Mouse (Mus musculus): ENCODE data around the gene Pabpn1l.
"Not testable (repeated sequence)": the region's sequence is repeated elsewhere in the genome, so short reads cannot be mapped to it uniquely, and the experiment has no call there.

Pabpn1l gene

DNA sequence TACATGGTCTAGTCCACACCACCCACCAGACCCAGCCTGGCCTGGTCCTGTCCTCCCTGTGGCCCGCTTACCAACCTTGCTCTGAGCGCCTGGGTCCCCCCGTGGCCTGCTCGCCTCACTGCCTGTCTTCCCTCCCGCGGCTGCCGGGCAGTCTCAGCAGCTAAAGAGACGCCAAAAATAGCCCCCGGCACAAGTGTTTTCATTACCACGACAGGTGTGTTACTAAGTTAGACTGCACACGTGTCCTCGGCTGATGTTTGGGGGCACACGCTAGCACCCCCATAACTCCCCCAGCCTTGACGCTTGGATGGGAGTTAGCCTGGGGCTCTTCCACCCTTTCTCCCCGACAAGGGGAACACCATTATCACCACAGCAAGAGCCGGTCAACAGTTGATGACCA, 23.8 kb upstream of the Pabpn1l start:
- DNase-seq (ENCODE audit: low spot score): no peak

DNA sequence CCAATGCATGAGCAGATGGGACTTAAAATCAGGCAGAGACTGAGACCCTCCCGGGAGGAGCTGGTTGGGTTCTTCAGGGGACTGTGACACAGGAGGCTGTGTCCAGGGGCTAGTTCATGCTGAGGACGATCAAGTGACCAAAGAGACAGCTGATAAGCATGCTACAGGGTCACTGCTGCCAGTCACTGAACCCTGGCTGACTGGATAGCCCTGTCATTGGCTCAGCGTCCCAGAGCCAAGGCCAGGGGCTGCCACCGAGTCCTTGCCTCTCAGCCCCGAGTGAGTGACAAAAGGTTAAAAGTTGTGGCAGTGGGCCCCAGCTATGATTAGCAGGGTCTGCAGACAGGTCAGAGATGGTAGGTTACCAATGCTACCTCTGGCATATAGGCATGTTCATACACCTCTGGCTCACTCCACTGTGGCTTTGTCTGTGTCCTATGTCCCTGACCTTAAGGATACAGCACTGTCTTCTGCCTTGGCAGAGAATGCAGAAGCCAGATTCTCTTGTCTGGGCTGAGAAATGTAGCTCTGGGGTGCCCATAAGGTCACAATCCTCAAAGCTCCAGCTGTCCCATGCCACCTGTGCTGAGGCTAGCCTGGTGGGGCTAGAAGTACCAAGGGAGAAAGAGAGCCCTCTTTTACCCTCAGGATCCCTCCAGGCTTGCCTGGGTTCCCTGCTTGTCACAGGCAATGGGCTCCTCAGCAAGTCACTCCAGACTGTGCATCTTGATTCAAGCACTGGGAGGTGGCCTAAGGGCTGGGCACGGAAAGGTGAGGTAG, 21.8 kb upstream of the Pabpn1l start:
- DNase-seq (ENCODE audit: low spot score): no peak

DNA sequence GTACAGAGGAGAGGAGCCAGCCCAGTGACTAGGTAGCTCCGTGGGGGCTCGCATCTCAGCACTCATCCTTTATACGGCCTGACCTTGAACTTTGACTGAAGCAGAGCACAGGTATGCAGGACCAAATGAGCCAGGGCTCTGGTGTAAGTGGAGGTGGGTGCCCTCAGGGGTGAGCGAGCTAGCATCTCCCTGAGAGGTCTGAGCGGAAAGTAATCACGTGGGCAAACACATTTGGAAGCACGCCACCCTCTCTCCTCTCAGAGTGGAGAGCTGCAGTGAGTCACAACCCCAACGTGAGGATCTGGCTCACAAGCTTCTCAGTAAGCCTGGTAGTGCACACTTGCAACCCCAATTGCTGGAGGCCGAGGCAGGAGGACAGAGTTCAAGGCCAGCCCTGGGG, 19.5 kb upstream of the Pabpn1l start:
- no peak for DNase-seq (ENCODE audit: low spot score)

DNA sequence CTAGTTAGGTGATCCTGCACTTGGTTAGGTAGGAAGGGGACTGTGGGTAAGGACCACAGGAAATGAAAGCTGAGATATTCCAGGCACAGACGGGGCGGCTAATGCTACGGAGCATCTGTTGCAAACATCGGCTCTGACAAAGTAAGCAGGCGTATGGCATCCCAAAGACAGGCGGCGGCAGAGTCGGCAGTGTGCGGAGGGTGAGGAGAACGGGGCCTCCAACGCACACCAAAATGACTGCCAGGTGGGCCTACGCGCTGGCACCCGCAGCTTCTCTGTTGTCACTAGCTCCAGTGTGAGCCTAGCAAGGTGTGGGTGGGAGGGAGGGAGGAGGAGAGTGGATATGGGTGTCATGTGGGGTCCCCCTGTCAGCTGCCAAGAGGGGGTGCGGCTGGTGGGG, 18.9 kb upstream of the Pabpn1l start:
- DNase-seq (ENCODE audit: low spot score): no peak

DNA sequence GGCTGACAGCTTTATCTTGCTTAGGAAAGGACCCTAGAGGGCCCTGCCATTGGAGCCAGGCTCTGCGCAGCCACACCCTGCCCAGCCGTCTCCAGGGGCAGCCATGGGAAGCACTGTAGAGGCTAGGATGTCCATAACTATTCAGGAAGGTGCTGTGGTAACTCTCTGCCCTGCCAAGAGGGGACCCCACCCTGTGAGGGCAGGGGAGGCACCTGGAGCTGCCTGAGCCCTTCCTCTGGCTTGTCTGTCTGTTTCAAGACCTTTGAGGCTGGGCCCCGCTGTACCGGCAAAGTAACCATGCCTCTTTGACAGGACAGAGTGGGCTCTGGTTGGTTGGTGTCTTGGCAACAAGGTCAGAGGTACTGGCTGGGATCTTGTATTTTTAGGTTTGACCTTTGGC, 18.3 kb upstream of the Pabpn1l start:
- no peak for DNase-seq (ENCODE audit: low spot score)

DNA sequence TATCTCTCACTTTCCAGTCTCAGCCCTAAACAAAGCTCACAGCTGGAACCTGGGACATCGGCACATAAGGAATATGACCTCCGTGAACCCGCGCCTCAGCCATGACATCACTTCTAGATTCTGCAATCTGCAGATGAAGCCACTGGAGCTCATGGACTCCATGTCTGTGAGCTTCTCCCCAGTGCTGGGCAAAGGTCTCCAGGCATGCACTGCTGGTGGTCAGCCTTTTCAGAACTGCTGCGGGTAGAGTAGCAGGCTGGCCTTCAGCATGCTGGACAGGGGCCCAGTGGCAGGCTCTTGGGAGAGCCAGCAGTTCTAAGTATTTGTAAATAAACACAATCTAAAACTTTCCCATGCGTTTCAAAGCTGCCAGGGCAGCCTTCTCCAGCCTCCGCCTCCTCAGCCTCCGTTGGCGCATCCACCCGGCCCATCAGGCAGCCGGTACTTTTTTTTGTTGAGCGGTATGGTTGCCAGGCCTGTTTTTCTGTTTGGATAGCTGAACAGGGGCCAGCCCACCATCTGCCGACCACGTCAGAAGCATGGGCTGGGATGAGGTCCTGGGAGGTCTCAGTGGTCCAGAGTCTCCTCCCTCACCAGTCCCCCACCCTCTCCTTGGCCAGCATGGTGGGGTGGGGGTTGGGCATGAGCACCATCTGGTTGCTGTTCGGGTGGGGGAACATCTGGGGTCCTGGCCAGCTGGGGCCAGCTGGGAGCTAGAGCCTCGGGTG, 17.1 kb upstream of the Pabpn1l start:
- peak; percentile 60 for DNase-seq (ENCODE audit: low spot score)

DNA sequence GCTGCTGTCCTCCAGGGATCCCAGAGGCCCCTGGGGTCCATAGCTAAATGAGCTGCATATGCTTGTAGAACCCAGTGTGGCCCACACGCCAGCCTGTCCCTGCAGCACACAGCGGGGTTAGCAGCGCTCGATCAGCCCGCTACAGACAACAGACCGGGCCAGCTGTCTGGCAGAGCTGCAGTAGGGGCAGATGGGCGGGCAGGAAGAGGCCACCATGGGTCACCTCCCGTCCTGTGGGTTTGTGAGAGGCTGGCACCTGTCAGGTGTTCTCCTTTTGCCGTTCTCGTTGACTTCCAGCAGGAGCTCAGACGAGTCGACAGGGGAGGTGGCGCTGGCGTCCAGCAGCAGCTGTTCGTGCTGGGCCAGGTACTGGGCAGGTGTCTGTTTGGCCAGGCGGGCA, 16.1 kb upstream of the Pabpn1l start:
- DNase-seq (ENCODE audit: low spot score): no peak

DNA sequence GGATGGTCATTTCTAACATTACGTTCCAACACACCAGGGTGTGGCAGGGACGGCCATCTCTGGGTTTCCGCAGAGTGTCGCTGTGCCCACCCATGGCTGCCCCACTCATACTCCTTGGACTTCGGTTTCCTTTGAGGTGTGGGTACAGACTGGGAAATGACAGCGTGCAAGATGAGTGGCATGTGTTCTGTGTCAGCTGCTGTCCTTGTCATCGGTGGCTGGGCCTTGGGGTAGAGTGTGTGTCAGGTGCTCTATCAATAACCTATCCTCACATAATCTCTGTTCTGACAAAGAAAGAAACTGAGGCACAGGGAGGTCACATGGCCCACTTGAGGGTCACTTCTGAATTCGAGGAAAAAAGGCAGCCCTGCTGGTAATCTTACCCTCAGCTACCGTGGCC, 14.7 kb upstream of the Pabpn1l start:
- no peak for DNase-seq (ENCODE audit: low spot score)

DNA sequence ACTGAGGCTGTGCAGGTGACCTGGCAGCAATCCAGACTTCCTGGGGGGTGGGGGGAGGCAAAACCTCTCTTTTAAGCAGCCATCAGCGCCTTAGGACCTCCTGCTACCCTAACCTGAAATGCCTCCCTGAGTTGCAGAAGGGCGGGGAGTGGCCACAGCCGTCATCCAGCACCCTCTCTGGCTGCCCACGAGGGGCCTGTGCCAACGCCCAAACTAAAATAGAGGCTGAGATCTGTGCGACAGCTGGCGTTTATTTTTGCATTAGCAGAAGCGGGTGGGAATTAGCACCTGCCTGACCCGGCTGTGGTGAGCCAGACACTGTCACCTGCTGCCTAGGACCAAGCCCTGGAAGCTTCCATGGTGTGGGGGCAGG, 14.2 kb upstream of the Pabpn1l start:
- DNase-seq (ENCODE audit: low spot score): no peak

DNA sequence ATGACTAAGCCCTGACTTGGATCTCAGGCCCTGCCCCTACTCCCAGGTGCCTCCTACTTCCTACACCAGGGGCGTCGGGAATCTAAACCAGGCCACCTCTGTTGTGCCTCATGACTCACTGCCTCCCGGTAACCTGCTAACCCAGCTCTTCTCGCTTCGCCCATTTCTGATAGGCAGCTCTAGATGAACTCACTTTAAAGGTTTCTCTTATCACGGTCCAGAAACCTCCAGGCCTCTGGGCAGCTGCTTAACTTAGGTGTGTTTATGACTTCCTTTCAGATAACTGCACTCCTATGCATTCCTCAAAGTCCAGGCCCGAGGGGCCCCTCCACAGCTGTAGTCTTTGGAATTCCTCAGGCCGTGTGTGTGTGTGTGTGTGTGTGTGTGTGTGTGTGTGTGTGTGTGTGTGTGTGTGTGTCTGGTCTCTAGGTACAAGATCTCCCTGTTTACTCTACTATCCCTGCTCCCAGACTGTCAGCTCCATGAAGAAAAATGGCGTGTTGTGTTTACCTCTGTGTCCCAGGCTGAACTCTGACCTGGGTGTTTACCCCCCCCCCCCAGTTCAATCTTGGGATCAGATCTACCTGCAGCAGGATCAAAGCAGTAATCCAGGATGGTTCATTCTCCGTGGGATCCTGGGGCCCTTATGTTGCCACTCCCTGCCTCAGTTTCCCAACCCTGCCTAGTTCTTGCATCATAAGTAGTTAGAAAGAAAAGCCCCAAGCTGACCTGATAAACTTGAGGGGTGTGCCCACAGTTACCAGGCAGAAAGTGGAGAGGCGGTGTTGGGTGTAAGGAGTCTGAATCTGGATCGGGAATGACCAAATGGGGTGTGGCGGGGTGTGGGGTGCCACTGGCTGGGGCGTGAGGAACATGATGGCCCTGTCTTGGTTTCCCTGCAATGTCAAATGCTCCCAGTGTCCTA, 13.6 kb upstream of the Pabpn1l start:
- DNase-seq (ENCODE audit: low spot score): no peak

DNA sequence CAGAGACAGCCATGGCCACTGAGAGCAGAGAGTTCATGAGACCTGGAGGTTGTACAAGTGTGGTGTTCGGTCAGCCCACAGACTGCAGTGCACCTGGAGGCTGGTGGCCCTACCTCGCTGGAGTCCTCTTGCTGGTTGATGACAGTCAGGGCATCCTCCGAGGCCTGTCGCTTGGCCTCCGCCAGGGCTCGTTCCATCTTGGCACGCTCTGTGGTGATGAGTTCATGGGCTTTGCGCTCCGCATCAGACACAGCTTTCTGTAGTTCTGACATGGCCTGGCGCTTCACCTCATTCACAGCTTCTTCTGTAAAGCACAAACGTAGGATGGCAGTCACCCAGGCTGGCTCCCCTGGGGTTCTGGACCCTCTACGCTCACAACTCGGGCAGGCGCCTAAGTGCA, 10.7 kb upstream of the Pabpn1l start:
- DNase-seq (ENCODE audit: low spot score): no peak

DNA sequence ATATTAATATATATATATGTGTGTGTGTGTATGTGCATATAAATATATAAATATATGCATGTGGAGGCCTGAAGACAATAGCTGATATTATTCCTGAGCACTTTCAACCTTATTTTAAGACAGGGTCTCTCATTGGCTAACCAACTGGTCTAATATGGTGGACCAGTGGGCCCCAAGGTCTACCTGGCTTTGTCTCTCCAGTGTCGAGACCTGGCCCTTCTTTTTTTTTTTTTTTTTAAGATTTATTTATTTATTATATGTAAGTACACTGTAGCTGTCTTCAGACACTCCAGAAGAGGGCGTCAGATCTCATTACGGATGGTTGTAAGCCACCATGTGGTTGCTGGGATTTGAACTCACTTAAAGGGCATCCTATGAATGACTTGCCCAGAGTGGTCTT, 9.6 kb upstream of the Pabpn1l start:
- not testable (repeated sequence) for DNase-seq (ENCODE audit: low spot score)

DNA sequence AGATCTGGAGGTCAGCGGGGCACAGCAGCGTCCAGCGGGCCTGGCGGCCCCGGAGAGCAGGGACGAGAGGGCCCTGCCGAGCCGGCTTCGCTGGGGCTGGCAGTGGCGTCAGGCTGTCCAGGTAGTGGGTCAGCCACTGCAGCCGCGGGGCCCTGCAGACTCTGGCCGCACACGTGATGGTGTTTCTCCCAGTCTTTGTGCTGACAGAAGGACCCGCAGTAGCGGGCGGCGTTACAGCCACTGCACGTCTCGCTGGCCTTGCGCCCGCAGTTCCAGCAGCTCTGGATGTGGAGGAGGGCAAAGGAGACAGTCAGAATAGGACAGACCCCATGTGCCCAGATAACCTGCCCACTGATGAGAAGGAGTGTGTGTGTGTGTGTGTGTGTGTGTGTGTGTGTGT, 8.2 kb upstream of the Pabpn1l start:
- no peak for DNase-seq (ENCODE audit: low spot score)

DNA sequence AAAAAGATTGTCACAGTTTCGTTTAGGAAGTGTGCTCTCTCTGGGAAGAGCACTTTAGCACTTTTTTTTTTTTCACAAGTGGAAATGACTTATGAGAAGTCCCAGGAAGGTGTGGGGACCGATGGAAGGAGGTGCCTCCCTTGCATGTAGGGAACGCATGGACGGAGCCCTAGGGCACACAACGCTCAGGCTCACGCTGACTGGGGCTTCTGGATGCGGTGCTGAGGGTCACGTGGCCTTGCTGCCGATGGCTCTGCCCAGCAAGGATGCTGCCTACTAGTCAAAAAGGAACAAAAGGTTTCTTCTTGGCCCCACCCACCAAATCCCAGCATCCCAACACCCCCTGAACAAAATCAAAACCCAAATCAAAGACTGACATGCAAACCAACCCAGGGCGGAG, 6.8 kb upstream of the Pabpn1l start:
- no peak for DNase-seq (ENCODE audit: low spot score)

DNA sequence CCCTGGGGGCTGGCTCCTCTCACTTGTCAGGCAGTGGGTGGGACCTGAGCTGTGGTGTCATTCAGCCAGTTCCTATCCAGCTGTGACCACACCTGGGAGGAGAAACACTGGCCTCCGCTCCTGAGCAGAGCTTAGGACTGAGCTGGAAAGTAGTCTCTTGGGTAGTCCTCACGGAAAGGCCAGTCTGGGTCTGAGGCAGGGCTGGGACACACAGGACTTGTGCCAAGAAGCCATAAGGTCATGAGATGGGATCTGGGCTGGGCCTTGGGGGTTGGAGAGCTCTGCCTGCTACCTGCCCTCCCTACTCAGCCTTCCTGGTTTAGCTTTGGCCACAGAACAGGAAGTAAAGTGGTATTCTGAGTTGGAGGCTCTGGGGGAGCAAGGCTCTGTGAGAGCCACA, 4.4 kb upstream of the Pabpn1l start:
- no peak for DNase-seq (ENCODE audit: low spot score)

DNA sequence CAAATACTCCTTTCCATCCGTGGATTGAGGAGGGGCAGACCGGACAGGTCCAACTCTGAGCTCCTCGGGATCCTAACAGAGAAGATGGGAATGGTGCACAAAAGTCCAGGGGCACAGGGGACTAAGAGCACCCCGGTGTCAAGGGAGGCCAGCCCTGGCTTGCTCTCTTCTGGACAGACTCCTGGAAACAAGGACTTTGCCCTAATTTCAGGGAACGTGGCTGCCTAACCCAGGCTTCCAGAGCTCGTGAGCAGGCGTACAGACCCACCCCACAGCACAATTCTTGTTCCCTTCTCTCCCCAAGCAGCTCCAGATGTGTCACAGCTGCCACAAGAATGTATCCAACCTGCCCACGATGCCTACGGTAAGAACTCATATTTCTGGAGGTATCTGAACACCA, 3.3 kb upstream of the Pabpn1l start:
- DNase-seq (ENCODE audit: low spot score): no peak

DNA sequence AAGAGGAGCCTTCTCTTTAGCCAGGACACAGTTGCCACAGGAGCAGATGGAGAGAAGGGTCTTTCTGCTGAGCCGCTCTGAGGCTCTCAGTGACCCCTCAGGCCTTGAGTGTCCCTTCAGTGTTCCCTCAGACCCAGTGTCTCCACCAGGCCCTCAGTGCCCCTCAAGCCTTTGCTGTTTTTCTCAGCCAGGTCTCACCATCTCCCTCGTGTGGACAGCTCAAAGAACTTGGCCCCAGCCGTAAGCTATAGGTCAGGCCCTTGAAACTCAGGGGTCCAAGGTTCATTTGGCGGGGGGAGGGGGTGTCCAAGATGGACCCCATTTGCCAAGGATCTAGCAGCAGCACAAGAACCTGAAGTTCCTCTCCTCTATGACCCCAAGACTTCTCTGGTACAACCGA, 2.1 kb upstream of the Pabpn1l start:
- no peak for DNase-seq (ENCODE audit: low spot score)

DNA sequence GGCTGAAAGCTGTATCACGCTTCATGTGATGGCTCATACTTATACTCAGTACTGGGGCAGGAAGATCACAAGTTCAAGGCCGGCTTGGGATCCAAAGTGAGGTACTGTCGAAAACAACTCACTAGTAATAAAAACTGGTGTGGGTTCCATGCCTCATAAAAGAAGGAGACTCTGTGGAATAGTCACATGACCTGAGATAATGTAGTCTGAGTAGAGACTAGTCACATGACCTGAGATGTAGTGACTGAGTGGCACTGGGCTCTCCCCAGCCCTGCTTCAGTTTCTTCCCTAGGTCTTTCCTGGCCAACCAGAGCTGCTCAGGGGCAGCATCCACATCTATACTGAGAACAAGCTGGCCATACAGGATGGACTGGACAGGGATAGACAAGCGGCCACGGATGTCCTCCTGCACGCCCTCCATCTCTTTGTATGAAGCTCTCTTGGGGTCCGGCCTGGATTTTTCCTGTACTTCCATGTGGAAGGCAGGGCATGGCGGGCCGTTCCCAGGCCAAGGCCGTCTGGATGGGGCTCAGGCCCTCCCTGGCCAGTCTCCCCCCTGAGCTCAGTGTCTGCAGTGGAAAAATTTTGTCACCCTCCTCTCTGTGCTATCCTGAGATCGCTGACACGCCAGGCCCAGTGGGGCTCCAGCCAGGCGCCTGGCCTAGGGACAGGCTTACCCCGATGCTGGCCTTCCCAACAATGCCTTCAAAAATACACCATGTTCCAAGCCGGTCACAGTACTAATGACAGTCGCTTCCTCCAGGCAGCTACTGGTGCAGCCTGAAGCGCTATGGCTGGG, 1.5 kb upstream of the Pabpn1l start:
- no peak for DNase-seq (ENCODE audit: low spot score)

DNA sequence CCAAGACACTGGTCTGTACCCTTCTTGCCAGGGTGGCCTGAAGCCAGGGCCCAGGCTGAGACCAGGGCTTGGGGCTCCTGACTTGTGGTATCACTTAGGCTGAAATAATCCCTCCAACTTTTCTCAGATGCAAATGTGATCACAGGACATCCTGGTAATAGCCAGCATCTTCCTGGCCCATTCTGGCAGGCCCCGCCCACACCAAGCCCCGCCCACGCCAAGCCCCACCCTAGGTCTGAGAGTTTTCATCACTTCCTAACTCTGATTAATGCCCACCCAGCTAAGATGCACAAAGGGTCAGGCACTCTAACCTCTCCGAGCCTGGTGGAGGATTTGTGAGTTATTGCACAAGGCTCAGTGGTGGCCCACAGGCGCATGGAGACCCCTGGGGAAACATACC, 2.1 kb downstream of the Pabpn1l start:
- DNase-seq (ENCODE audit: low spot score): no peak

DNA sequence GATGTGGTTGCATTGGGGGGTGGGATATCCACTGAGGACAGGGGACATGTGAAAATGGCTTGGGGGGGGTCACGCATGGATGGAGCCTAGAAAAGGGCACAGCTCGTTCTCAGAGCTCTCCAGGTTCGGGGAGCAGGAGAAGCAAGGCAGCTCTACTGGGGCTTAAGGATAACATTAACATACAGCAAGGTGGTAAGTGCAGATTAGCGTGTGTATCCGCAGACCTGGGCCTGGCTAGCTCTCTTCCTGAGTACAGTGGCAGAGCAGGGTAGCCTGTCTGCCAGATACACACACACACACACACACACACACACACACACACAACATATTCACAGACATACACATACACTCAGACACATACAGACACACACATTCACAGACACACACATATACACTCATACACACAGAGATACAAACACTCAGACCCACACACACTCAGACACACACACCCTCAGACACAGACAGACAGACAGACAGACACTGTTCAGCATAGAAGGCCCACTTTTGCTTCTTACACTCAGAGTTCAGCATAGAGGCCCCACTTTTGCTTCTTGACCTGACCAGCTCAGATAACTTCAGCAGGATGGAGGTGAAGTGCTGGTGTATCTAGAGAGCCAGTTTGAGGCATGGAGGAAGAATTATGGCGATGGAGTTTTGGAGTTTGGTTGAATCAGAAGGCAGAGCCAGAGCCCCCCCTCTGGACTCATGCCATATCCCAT, 3.7 kb downstream of the Pabpn1l start:
- DNase-seq (ENCODE audit: low spot score): no peak

DNA sequence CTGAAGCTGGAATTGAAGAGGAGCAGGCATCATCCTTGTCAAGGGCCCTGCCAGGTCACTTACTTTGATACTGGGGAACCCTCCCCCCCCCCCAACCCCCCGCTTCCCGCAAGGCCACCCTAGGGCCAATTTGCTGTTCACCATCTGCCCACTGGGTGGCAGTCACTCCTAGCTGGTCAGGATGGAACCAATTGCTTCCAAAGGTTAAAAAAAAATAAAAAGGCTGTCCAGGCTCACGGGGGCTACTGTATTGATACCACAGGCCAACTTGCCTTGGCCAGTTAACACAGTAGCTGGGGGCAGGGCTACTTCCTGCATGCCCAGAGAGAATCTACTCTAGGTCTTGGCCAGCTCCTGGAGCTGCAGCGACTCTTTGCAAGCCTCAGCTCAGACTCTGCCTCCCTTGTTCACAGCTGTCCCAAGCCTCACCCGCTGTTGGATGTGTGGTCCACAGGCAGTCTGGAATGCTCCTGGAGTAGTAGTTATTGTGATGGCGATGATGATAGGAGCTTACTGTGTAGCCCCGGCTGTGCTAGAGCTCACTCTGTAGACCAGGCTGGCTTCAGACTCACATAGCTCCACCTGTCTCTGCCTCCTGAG, 4.5 kb downstream of the Pabpn1l start:
- DNase-seq (ENCODE audit: low spot score): peak; percentile 87

Data from embryo, embryonic 10.5 days (tissue).